Mouse (Mus musculus): Measurements from ENCODE around the gene Mutyh.

Mutyh gene

DNA sequence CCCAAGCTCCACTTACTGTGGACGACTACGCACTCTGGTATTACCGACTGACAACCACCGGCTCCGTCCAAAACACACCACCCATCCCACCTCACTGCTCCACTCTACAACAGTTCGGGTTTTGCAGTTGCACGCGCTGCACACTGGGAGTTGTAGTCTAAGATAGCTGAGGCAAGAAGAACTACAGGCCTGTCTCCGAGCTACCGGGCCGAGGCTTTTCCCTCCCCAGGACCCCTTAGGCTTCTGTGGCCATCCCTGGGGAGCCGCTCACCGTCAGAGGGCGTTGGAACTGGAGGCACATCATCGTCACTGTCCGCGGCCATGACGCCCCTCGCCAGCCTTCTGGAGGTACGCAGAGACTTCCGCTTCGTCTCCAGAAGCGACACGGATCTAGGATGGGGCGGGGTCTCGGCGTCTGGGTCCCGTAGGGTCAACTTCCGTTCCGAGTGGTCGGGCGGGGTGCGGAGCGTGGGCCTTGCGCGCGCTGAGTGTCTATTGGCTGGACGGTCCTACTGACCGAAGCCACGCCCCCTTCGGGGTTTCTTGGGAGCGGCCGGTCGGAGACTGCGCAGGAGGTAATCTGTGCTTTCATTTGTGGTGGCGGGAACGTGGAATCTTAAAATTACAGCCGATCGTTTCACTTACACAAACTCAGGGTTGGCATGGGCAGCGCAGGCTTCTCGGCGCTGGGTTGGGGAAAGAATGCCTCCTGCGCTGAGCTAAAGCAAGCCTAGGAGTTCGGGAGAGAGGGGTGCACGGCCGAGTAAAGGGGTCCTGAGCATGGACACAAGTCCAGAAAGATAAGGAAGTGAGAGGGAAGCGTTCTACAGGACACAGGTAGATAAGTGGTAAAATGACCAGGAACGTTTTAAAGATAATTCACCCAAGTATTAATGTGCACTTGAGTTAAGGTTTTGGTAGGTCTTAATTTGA, at the start of gene Mutyh, which contains the start of gene Toe1:
Mutyh (plus strand) TSS at position 527 of the 933 bp plus-strand sequence.
Toe1 (minus strand) TSS at position 444 of the 933 bp plus-strand sequence.
- DNase-seq (ENCODE audit: low spot score), result peak; percentile 84

DNA sequence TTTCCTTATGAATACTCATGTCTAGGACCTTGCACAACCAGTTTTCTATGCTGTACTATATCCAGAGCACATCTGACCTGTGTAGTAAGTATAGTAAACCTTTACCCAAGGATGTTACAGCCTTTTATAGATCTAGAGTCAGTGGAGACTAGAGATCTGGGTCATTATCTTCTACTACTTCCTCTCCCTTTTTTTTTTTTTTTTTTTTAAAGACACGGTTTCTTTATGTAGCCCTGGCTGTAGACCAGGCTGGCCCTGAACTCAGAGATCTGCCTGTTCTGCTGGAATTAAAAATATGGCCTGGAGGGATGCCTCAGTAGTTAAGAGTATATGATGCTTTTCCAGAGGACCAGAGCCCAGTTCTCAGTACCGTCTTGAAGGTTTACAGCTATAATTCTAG, 45.6 kb upstream of the Mutyh start:
- DNase-seq (ENCODE audit: low spot score), result no peak

DNA sequence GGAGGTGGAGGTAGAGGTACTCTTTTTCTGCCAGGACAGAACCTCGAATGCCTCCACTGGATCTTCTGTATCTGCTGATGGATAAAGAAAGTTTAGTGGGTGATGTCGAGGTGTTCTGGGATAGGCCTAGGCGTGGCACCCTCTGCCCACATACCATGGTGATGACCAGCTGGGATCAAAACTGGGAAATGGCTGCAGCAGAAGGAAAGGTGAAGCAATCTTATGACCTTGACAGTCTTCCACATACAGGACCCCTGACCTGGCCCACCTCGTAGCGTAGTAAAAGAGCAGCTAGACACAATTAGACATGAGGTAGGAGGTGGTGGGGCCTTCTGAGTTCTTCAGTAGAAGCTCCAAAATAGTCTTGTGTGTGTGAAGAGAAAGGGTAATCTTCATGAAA, 43.5 kb upstream of the Mutyh start:
- DNase-seq (ENCODE audit: low spot score), result no peak

DNA sequence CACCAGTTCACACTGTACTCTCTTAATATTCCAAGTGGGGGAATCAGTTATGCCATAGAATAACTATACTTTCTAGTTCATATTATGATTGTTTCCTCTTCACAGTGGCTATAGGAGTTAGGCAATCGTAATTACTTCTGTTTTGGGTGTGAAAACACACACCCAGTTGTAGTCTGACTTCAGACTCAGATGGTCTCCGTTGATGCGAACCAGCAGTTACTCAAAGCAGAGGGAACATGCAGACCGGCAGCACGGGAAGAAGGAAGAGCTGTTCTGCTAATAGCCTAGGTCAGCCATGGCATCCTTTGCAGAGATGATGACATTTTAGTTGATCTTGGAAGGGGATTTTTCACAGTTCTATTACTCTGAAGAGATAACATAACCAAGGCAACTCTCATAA, 39.0 kb upstream of the Mutyh start:
- no peak for DNase-seq (ENCODE audit: low spot score)

GRCm38 (mm10) chr4:116769060-116769459, 38.5 kb upstream of the Mutyh start:
- no peak for DNase-seq (ENCODE audit: low spot score)

DNA sequence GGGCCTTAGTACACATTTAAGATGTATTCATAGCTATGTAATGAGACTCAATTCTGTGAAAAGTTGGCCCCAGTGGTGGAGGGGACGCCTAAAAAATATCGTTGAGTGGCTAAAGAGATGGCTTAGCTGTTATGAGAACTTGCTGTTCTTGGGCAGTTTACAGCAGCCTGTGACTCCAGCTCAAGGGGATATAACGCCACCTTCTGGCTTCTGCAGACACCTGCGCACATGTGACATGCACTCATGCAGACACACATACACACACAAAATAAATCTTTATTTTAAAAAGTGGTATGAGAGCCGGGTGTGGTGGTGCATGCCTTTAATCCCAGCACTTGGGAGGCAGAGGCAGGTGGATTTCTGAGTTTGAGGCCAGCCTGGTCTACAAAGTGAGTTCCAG, 31.1 kb upstream of the Mutyh start:
- DNase-seq (ENCODE audit: low spot score), result no peak

- no peak for DNase-seq (ENCODE audit: low spot score)
Measured at GRCm38 (mm10) chr4:116777079-116777478, 30.4 kb upstream of the Mutyh start.

DNA sequence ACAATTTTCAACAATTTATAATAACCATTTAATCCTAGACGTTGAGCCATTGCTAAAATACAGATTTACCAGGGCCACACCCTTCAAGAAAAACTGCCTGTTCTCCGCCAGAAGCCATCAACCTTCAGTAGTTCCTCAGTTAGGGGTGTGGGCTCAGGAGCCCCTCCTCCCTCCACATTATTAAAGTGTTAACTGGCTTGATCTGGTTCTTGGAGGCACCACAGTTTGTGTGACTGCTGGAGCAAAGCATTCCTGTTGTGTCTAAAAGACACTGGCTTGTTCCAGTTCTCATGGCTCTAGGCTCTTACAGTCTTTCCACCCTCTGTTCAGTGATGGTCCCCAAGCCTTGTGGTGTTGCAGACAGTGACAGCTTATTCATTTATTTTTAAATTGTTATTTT, 27.0 kb upstream of the Mutyh start:
- no peak for DNase-seq (ENCODE audit: low spot score)

DNA sequence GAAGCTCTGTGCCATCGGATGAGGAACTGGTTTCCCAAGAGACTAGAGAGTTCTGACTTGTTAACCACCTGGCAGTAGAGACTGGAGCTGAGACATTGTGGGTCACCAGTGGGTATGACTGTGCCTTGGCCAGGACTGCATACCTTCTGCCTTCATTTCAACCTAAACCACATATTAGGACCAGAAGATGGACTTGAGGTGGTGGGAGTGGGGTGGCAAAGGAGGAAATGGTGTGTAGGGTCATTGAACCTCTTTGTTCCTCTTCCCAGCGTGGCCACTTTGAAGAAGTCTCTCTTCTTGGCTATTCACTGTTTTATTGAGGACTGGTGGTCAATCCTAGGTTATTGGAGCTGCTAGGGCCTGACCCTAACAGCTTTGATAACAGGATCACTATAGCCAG, 26.2 kb upstream of the Mutyh start:
- no peak for DNase-seq (ENCODE audit: low spot score)

DNA sequence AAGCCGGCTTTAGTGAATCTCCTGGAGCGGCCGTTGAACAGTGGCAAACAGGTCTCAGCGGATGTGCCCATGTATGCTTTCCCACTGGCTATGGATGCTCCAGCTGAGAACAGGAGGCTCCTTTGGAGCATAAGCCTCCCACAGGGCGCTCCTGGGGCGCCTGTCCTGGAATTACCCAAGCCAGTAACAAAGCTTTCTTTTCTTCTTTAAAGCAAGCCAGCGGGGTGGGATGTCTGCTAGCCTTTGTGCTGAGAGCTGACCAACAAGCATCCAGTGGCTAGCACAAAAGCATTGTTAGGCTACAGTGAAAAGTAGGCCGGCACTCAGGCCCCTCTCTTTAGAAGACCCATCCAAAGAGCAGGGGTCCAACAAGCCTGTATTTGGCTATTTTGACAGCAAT, 25.4 kb upstream of the Mutyh start:
- no peak for DNase-seq (ENCODE audit: low spot score)

- no peak for DNase-seq (ENCODE audit: low spot score)
Measured at GRCm38 (mm10) chr4:116786587-116786986, 20.9 kb upstream of the Mutyh start.

DNA sequence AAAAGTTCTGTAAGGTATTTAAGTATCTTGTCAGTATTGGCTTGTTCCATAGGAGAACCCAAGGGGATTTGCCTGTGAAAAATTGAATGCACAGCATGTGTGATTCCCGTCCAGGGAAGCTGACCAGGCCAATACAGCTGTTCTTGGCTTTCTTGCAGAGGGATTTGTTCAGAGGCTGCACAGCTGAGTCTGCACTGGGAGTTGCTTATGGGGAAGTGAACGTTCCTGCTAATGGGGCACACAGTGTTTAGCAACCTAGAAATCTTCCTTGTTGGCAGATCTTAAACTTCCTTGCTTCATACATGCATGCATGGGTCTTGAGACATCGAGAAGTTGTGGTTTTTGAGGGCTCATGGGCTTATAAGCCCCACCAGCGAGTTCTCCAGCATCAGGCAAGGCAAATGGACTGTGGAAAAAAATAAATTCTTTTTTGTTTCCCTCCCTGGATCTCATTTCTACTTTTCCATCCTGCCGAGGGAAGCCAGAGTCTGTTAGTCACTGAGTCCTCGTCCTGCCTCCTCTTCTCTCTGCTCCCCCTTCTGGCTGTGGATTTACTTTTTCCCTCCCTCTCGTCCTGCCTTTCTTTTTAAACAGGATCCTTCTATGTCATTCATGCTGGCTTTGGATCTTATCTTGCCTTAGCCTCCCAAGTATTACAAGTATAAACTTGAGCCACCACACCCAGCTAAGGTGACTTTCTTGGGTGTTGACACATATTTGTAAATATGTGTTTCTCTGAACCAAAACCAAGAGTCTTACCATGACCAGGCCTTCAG, 19.4 kb upstream of the Mutyh start:
- DNase-seq (ENCODE audit: low spot score), result no peak

DNA sequence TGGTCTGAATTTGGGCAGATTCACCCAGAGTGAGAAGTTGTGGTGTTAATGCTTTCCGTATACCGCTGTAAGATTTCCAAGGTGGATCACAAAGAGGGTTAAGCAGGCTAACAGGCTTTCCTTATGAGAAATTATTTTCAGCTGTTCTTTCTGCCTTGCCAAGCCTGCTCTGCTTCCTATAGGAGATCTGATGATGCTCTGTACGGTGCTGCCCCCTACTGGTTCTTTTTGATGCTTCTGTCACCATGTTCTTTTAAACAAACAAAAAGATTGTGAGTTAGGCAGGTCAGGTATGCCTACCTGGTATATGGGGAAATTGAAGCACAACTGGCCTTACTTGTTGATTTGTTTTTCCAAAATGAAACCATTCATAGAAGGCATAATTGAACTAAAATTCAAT, 18.6 kb upstream of the Mutyh start:
- DNase-seq (ENCODE audit: low spot score), result peak; percentile 76

- DNase-seq (ENCODE audit: low spot score), result no peak
Measured at GRCm38 (mm10) chr4:116792453-116792852, 15.1 kb upstream of the Mutyh start.

DNA sequence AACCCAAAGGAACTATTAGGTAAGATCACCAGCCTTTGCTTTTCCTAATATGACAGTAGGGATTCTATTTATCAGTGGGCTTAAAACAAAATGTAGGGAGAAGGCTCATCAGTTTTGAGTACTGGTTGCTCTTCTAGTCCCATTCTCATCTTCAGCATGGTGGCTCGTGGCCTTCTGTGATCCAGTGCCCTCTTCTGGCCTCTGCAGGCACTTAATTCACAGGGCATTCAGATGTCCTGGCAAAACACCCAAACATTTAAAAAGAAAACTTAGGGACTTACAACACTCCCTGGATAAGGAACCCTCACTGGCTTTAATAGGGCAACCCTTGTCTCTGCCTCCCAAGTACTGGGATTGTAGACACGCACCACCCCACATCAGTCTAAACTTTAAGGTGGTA, 13.2 kb upstream of the Mutyh start:
- DNase-seq (ENCODE audit: low spot score), result no peak

DNA sequence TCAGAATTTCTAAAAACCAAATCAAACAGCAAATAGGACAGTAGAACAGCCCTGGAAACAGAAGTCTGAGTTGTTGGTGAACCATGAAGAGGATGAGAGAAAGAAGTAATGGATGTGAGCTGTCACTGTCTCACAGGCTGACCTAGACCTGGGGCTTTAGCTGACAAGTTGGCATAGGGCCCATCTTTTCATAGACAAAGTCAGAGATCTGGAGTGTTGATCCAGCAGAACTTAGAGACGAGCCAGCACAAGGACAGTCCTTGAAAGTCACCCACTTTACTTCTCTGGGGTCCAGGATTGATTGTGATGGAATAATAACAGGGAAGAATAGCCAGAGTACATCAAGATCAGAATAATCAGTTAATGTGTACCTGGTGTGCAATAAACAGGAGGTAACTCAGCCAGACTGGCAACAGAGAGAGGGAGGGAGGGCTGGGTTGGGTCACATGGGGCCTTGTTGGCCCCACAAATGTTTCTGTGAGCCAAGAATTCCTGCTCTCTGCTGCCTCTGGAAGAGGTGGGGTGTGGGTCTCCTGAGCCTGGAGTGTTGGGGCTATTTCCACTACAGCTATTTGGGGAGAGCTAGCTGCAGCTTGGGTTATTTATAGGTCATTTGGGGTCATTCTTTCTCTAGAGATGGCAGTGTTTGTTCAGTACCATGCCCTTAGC, 10.9 kb upstream of the Mutyh start:
- no peak for DNase-seq (ENCODE audit: low spot score)

GRCm38 (mm10) chr4:116799901-116800300, 7.6 kb upstream of the Mutyh start:
- no peak for DNase-seq (ENCODE audit: low spot score)

DNA sequence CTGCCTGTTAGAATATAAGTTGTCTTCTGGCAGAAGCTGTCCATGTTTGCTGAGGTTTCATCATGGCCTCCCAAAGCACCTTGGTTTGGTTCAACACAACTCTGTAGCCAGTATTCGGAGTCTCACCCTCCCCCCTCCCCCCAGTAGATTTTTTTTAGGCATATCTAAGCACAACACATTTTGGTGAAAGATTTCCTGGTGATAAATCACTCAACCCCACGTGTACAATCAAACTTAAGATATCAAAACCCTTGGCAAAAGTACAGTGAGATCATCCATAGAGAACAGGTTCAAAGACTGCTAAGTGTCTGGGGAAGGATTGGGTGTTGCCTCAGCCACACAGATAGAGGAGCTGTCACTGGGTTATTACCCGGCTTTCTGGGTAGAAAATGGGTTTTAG, 3.5 kb downstream of the Mutyh start:
- no peak for DNase-seq (ENCODE audit: low spot score)

GRCm38 (mm10) chr4:116815276-116815675, 7.8 kb downstream of the Mutyh start:
- no peak for DNase-seq (ENCODE audit: low spot score)

GRCm38 (mm10) chr4:116817486-116817885, 10.0 kb downstream of the Mutyh start:
- no peak for DNase-seq (ENCODE audit: low spot score)

DNA sequence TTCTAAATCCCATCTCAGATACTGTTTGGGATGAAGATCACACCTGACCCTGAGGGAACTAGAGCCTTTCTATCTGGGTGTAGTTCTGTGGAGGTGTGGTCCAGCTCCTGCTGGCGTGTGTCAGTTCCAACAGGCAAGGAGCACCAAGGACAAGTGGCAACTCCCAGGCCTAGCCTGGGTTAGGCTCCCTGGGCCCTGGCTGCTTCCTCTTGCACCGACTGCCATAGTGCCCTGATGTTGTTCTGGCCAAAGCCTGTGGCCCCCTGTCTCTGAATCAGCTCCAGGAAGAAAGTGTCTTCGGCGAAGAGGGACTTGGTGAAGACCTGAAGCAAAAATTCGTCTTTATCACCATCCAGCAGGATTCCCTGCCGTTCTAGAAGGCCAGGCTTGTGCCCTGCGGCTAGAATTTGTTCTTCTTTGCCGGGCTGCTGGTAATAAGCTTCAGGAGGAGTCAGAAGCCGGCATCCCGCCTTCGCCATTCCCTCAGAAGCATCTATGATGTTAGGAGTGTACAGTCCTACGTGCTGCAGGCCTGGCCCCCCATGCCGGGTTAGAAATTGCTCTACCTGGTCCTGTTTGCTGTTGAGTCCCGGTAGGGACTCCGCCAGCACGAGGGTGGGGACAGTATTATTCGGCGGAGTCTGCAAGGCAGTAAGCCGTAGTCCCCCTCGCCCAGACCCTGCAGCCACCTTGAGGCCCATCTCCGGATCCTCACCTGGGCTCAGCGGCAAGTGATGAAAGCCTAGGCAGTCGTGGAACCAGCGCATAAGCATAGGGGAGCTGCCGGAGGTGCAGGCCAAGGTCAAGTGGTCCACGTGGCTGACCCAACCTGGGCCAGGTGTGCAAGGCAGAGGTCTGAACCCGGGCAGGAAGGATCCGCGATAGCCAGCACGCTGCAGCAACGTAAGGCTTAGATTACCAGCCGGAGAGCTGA, 12.7 kb downstream of the Mutyh start:
- no peak for DNase-seq (ENCODE audit: low spot score)
